Mouse (Mus musculus) limb, embryonic 14.5 days (tissue): ENCODE data around the gene Dctpp1. TPM values are rescaled to one million over a fixed set of nuclear protein-coding genes. Genes with fewer than 3 reads are reported as not detected.

Experiments used
- ATAC-seq: fragments of 200-750 bp; cut with Nextera tagmentation; 2 replicates; pipeline ENCODE4 v1.8.0; 2017; ENCODE audit warnings: low read depth, moderate number of reproducible peaks, moderate TSS enrichment; ENCODE audit not compliant: low FRiP score
- DNase-seq: peaks from one replicate; pipeline ENCODE4 v3.0.0-alpha.2; 2015; ENCODE audit warnings: low spot score
- H3K27ac ChIP-seq: fragments of 300-500 bp; sonication (generic); replicated peaks from 2 replicates; pipeline ENCODE4 v1.5.1; 2014; ENCODE audit warnings: low read depth, mild to moderate bottlenecking, low read length, moderate library complexity, mixed read lengths
- H3K27me3 ChIP-seq: fragments of 300-500 bp; sonication (generic); 2 replicates; pipeline ENCODE4 v1.6.1; 2014; ENCODE audit warnings: low read length, mixed read lengths; ENCODE audit not compliant: control insufficient read depth, insufficient read depth
- H3K36me3 ChIP-seq: fragments of 300-500 bp; sonication (generic); 2 replicates; pipeline ENCODE4 v1.6.1; 2014; ENCODE audit warnings: mild to moderate bottlenecking, low read length, moderate library complexity, mixed read lengths; ENCODE audit not compliant: control insufficient read depth, insufficient read depth
- H3K4me1 ChIP-seq: fragments of 300-500 bp; sonication (generic); 2 replicates; pipeline ENCODE4 v1.6.1; 2014; ENCODE audit warnings: antibody characterized with exemption, low read length, mixed read lengths; ENCODE audit not compliant: control insufficient read depth, insufficient read depth
- H3K4me2 ChIP-seq: fragments of 300-500 bp; sonication (generic); replicated peaks from 2 replicates; pipeline ENCODE4 v1.6.1; 2014; ENCODE audit warnings: low read depth, mild to moderate bottlenecking, low read length, moderate library complexity; ENCODE audit not compliant: severe bottlenecking
- H3K4me3 ChIP-seq: fragments of 300-500 bp; sonication (generic); replicated peaks from 2 replicates; pipeline ENCODE4 v1.5.1; 2014; ENCODE audit warnings: low read length
- H3K9ac ChIP-seq: fragments of 300-500 bp; sonication (generic); 2 replicates; pipeline ENCODE4 v1.6.1; 2014; ENCODE audit warnings: mild to moderate bottlenecking, low read depth, low read length, moderate library complexity; ENCODE audit not compliant: severe bottlenecking
- H3K9me3 ChIP-seq: fragments of 300-500 bp; sonication (generic); 2 replicates; pipeline ENCODE4 v1.6.1; 2016; ENCODE audit warnings: low read length; ENCODE audit not compliant: control insufficient read depth
- POLR2A ChIP-seq: fragments of 200-500 bp; IDR thresholded peaks from 2 replicates; pipeline ENCODE4 v1.8.0; 2012; ENCODE audit warnings: inconsistent platforms, mild to moderate bottlenecking, moderate library complexity, borderline replicate concordance; ENCODE audit not compliant: insufficient read depth, insufficient read length; ENCODE audit errors: extremely low read depth
- WGBS: fragments of 180-500 bp; shearing (Covaris S2); extraction: QIAGEN DNeasy Blood & Tissue Kit; methylation state at CpG from one replicate; pipeline ENCODE4 v1.1.7; 2014; 5-methylcytosine and 5-hydroxymethylcytosine counted together
- polyA plus RNA-seq, 2 experiments: library from polyadenylated mRNA; depleted of rRNA in 1 of 2; stranded (reverse) in 1 of 2; unstranded in 1 of 2; fragments of >200 nt; fragmentation: Nextera tagmentation in 1 of 2; extraction: Ambion mirVana in 1 of 2; gene quantifications; 2 replicates each; pipeline versions ENCODE4 v1.2.1 to v1.2.3; 2012 to 2014

Dctpp1 gene
- polyA plus RNA-seq, 2 experiments = 100 to 177 TPM

- Histone ChIP-seq H3K4me3 (no peak overlapping the region), H3K9me3 (no peaks in the 10 kb centered on the region), H3K4me2 (no peak overlapping the region), H3K36me3 (peaks cover 19% of the 10 kb centered on the region), H3K4me1 (0 out of 2 replicates have a peak, but pooled peaks cover 3% of the 10 kb centered on the region), H3K9ac (no peak overlapping the region), H3K27me3 (no peaks in the 10 kb centered on the region), H3K27ac (no peak overlapping the region)
- no peak for TF ChIP-seq POLR2A
- ATAC-seq = no peak
- WGBS = 93% methylated on average over 2 of the region's 2 CpGs
- DNase-seq = no peak
Observed at GRCm38 (mm10) chr7:127270256-127270655, 9.7 kb upstream of the Dctpp1 start.

DNA sequence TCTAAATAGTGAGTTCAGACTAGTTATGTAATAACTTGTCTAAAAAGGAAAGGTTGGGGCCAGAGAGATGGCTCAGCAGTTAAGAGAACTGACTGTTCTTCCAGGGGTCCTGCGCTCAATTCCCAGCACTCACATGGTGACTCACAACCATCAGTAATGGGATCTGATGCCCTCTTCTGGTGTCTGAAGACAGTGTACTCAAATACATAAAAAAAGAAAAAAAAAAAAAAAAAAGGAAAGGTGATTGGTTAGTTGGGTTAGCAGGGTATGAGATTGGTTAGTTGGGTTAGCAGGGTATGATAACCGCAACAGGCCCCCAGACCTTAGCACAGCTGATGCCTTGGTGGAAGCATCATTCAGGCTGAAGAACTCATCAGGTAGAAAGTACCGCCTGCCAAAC is 3.0 kb upstream of the Dctpp1 start:
- Histone ChIP-seq H3K4me2 (no peak overlapping the region), H3K27me3 (no peaks in the 10 kb centered on the region), H3K9me3 (no peaks in the 10 kb centered on the region), H3K27ac (no peak overlapping the region), H3K9ac (no peak overlapping the region), H3K36me3 (no peaks in the 10 kb centered on the region), H3K4me3 (no peak overlapping the region), H3K4me1 (0 out of 2 replicates have a peak, but pooled peaks cover 2% of the 10 kb centered on the region)
- ATAC-seq = no peak
- WGBS = 97% methylated on average over 3 of the region's 3 CpGs
- TF ChIP-seq POLR2A = no peak
- no peak for DNase-seq

DNA sequence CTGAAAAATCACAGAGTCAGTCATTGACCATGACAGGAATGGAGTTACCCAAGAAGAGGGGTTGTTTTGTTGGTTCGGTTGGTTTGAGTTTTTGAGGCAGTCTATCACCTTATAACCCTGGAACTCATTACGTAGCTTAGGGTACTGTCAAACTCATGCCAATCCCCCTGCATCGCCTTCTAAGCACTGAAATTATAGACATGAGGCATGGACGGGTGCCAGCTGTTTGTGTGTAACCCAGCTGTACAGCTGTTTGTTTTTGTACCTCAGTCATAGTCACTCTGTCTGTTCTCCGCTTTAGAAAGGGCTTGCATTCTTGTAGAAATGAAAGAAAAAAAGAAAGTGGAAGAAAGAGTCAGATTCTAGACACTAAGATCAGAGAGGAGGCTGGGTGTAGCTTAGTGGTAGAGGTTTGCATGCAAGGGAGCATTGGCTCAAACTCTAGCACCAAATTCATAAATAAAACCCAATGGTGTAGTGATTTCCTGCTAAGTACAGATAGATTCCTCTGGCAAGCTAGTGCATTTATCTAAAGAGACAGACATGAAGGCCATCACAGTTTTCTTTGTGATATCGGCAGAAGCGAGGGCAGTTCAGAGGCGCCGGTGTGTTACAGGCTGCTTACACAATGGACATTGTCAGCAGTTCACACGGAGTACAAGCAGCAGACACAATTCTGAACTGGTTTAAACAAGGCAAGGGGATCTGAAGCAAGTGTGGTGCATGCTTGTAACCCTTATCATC is 1.9 kb upstream of the Dctpp1 start:
- H3K4me1 ChIP-seq = 0 out of 2 replicates have a peak, but pooled peaks cover 2% of the 10 kb centered on the region
- no peak overlapping the region for H3K4me2 ChIP-seq
- ATAC-seq (no peak), DNase-seq (no peak)
- no peaks in the 10 kb centered on the region for H3K9me3 ChIP-seq
- H3K27me3 ChIP-seq = no peaks in the 10 kb centered on the region
- H3K36me3 ChIP-seq = no peaks in the 10 kb centered on the region
- H3K4me3 ChIP-seq = no peak overlapping the region
- H3K9ac ChIP-seq = no peak overlapping the region
- no peak for TF ChIP-seq POLR2A
- H3K27ac ChIP-seq = no peak overlapping the region
- whole genome bisulfite sequencing = 82% methylated on average over 10 of the region's 10 CpGs

- 70% methylated on average over 8 of the region's 8 CpGs for WGBS
- no peak overlapping the region for H3K27ac ChIP-seq
- peak overlapping the region; percentile 83 for H3K4me2 ChIP-seq
- DNase-seq (no peak), ATAC-seq (no peak)
- no peak overlapping the region for H3K9ac ChIP-seq
- TF ChIP-seq POLR2A = no peak
- H3K4me3 ChIP-seq = peak overlapping the region; percentile 65
- peaks cover 11% of the 10 kb centered on the region for H3K36me3 ChIP-seq
- no peaks in the 10 kb centered on the region for H3K9me3 ChIP-seq
- no peaks in the 10 kb centered on the region for H3K27me3 ChIP-seq
- peaks cover 9% of the 10 kb centered on the region; the same call in 1 of the 2 replicates for H3K4me1 ChIP-seq
Observed at GRCm38 (mm10) chr7:127259186-127259905, 1.2 kb downstream of the Dctpp1 start.

- H3K36me3 ChIP-seq = peaks cover 19% of the 10 kb centered on the region
- peaks cover 9% of the 10 kb centered on the region; the same call in 1 of the 2 replicates for H3K4me1 ChIP-seq
- no peak for DNase-seq
- H3K9ac ChIP-seq = no peak overlapping the region
- no peak for ATAC-seq
- no peak overlapping the region for H3K4me2 ChIP-seq
- 86% methylated on average over 5 of the region's 5 CpGs for WGBS
- H3K27me3 ChIP-seq = no peaks in the 10 kb centered on the region
- H3K27ac ChIP-seq = no peak overlapping the region
- no peak for TF ChIP-seq POLR2A
- no peaks in the 10 kb centered on the region for H3K9me3 ChIP-seq
- no peak overlapping the region for H3K4me3 ChIP-seq
Observed at GRCm38 (mm10) chr7:127256518-127256917, 4.0 kb downstream of the Dctpp1 start.
